Mouse (Mus musculus) lung, postnatal 0 days (tissue): ENCODE measurements around the gene 2700049A03Rik. TPM values are rescaled to one million over a fixed set of nuclear protein-coding genes. Genes with fewer than 3 reads are reported as not detected.

ENCODE experiments used
- ATAC-seq: fragments of 200-750 bp; cut with Nextera tagmentation; 2 replicates; pipeline ENCODE4 v1.8.0; 2017; ENCODE audit warnings: moderate library complexity
- DNase-seq: peaks from one replicate; pipeline ENCODE4 v3.0.0-alpha.2; 2016; ENCODE audit warnings: low spot score
- H3K27ac ChIP-seq: fragments of 300-500 bp; sonication (generic); 2 replicates; pipeline ENCODE4 v1.5.1; 2014; ENCODE audit warnings: antibody characterized with exemption, mild to moderate bottlenecking, low read length, mixed read lengths
- H3K27me3 ChIP-seq: fragments of 300-500 bp; sonication (generic); replicated peaks from 2 replicates; pipeline ENCODE4 v1.6.1; 2014; ENCODE audit warnings: low read length, mixed read lengths; ENCODE audit not compliant: insufficient read depth
- H3K36me3 ChIP-seq: fragments of 300-500 bp; sonication (generic); 2 replicates; pipeline ENCODE4 v1.6.1; 2014; ENCODE audit warnings: low read length, mixed read lengths; ENCODE audit not compliant: insufficient read depth
- H3K4me1 ChIP-seq: fragments of 300-500 bp; sonication (generic); 2 replicates; pipeline ENCODE4 v1.6.1; 2014; ENCODE audit warnings: antibody characterized with exemption, low read depth, low read length, mixed read lengths; ENCODE audit not compliant: insufficient read depth
- H3K4me2 ChIP-seq: fragments of 300-500 bp; sonication (generic); replicated peaks from 2 replicates; pipeline ENCODE4 v1.6.1; 2014; ENCODE audit warnings: low read depth, mild to moderate bottlenecking, low read length, moderate library complexity, mixed read lengths
- H3K4me3 ChIP-seq: fragments of 300-500 bp; sonication (generic); 2 replicates; pipeline ENCODE4 v1.5.1; 2014; ENCODE audit warnings: low read depth, low read length
- H3K9ac ChIP-seq: fragments of 300-500 bp; sonication (generic); replicated peaks from 2 replicates; pipeline ENCODE4 v1.6.1; 2014; ENCODE audit warnings: low read depth, mild to moderate bottlenecking
- H3K9me3 ChIP-seq: fragments of 300-500 bp; sonication (generic); 2 replicates; pipeline ENCODE4 v1.6.1; 2016; ENCODE audit warnings: low read length, mixed read lengths
- CTCF ChIP-seq: IDR thresholded peaks from 2 replicates; pipeline ENCODE4 v1.5.1; 2016; ENCODE audit warnings: antibody characterized with exemption, mild to moderate bottlenecking
- EP300 ChIP-seq: IDR thresholded peaks from 2 replicates; pipeline ENCODE4 v1.6.1; 2016; ENCODE audit warnings: antibody characterized with exemption, mild to moderate bottlenecking, control low read depth
- WGBS: fragments of 180-500 bp; shearing (Covaris S2); extraction: QIAGEN DNeasy Blood & Tissue Kit; methylation state at CpG from one replicate; pipeline ENCODE4 v1.1.7; 2014; 5-methylcytosine and 5-hydroxymethylcytosine counted together
- polyA plus RNA-seq: library from polyadenylated mRNA; unstranded; fragments of >200 nt; fragmentation: Nextera tagmentation; extraction: Ambion mirVana; gene quantifications from 2 replicates; pipeline ENCODE4 v1.2.1, GENCODE M21; 2015

The 2700049A03Rik gene
- polyA plus RNA-seq, 1 experiment from 2014 or later: 8.1 TPM

GRCm38 (mm10) chr12:71116411-71116810 lies 20.2 kb upstream of the 2700049A03Rik start:
- TF ChIP-seq EP300: no peak
- 79% methylated on average over 5 of the region's 5 CpGs for WGBS
- no peaks in the 10 kb centered on the region for H3K36me3 ChIP-seq

GRCm38 (mm10) chr12:71122731-71123130 lies 13.9 kb upstream of the 2700049A03Rik start:
- no peaks in the 10 kb centered on the region for H3K4me1 ChIP-seq
- no peak overlapping the region for H3K9ac ChIP-seq
- TF ChIP-seq CTCF: no peak
- DNase-seq (no peak), ATAC-seq (no peak)
- WGBS: 77% methylated on average over 10 of the region's 10 CpGs
- H3K27ac ChIP-seq: no peak overlapping the region
- H3K27me3 ChIP-seq: no peaks in the 10 kb centered on the region
- H3K4me2 ChIP-seq: no peak overlapping the region
- no peak overlapping the region for H3K4me3 ChIP-seq
- peaks cover 4% of the 10 kb centered on the region; the same call in 1 of the 2 replicates for H3K36me3 ChIP-seq
- H3K9me3 ChIP-seq: no peaks in the 10 kb centered on the region

More at GRCm38 (mm10) chr12:71116411-71116810, 20.2 kb upstream of the 2700049A03Rik start:
- Histone ChIP-seq H3K27me3 (no peaks in the 10 kb centered on the region), H3K9ac (no peak overlapping the region), H3K27ac (no peak overlapping the region), H3K9me3 (no peaks in the 10 kb centered on the region), H3K4me3 (no peak overlapping the region), H3K4me1 (no peaks in the 10 kb centered on the region; the same call in 1 of the 2 replicates), H3K4me2 (no peak overlapping the region)
- DNase-seq (no peak), ATAC-seq (no peak)

- 87% methylated on average over 9 of the region's 9 CpGs for WGBS
- no peaks in the 10 kb centered on the region for H3K9me3 ChIP-seq
- H3K4me1 ChIP-seq: no peaks in the 10 kb centered on the region
- TF ChIP-seq CTCF: no peak
- TF ChIP-seq EP300: no peak
- peaks cover 4% of the 10 kb centered on the region; the same call in 1 of the 2 replicates for H3K36me3 ChIP-seq
- no peak for ATAC-seq
- no peaks in the 10 kb centered on the region for H3K27me3 ChIP-seq
- no peak overlapping the region for H3K9ac ChIP-seq
- no peak overlapping the region for H3K4me3 ChIP-seq
- H3K4me2 ChIP-seq: no peak overlapping the region
- no peak for DNase-seq
- H3K27ac ChIP-seq: no peak overlapping the region
Measured at GRCm38 (mm10) chr12:71123286-71123685, 13.4 kb upstream of the 2700049A03Rik start.

DNA sequence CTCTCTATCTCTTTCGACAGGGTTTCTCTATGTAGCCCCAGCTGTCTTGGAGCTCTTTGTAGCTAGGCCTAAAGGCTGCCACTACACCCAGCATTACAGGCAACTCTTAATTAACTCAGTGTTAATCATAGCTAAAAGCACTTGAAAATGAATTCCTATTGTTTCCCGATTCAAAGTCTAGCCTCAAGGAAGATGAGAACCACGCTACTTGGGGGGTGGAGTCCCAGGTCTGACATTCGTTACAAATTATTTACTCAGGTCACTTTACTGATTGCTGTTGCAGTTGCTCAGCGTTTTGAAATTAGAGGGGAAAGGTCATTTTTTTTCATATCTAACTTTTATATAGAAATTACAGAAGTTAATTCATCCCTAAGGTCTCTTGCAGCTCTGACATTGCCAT lies 1.1 kb upstream of the 2700049A03Rik start:
- peak overlapping the region; percentile 80; the same call in 1 of the 2 replicates for H3K4me3 ChIP-seq
- no peaks in the 10 kb centered on the region; the same call in 1 of the 2 replicates for H3K36me3 ChIP-seq
- peak overlapping the region; percentile 89; the same call in 1 of the 2 replicates for H3K9ac ChIP-seq
- no peaks in the 10 kb centered on the region for H3K27me3 ChIP-seq
- TF ChIP-seq EP300 (no peak), CTCF (no peak)
- H3K4me1 ChIP-seq: peaks cover 3% of the 10 kb centered on the region; the same call in 1 of the 2 replicates
- H3K9me3 ChIP-seq: no peaks in the 10 kb centered on the region
- no peak for DNase-seq
- WGBS: 15% methylated on average over 5 of the region's 5 CpGs
- H3K27ac ChIP-seq: no peak overlapping the region
- H3K4me2 ChIP-seq: peak overlapping the region; percentile 97
- ATAC-seq: no peak

DNA sequence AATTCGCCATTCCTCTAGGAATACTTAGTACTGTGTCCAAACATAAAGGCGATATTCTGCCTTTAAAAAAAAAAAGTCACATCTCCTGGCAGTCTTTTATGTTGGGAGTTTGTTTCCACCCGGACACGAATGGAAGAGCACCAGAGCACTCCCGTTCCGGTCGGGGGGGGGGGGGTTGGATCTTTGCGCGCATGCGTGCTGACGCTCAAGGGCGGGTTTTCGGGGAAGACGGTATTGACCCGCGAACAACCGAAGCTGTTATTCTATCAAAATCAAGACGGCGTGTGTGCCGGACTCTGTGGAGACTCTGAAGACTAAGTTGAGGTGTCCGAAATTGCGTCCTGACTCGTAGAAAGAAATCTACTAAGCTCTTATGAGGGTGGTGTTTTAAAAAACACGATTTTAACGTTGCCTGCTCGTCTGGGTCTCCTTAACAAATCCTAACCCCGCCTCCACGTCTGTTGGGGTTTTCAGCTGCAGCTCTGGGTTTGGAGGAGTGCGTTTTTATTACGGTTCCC lies 385 bp downstream of the 2700049A03Rik start:
- Histone ChIP-seq H3K9me3 (no peaks in the 10 kb centered on the region), H3K27ac (peak overlapping the region; percentile 76), H3K4me1 (peaks cover 3% of the 10 kb centered on the region; the same call in 1 of the 2 replicates), H3K36me3 (peaks cover 5% of the 10 kb centered on the region; the same call in 1 of the 2 replicates), H3K9ac (peak overlapping the region; percentile 89), H3K4me2 (peak overlapping the region; percentile 97), H3K27me3 (no peaks in the 10 kb centered on the region), H3K4me3 (peak overlapping the region; percentile 80)
- ATAC-seq (peak; percentile 86), DNase-seq (peak; percentile 91)
- peak; percentile 58; the same call in 1 of the 2 replicates for TF ChIP-seq EP300
- TF ChIP-seq CTCF: no peak
- WGBS: under 1% methylated on average over 30 of the region's 30 CpGs

GRCm38 (mm10) chr12:71137686-71138085 lies 1.0 kb downstream of the 2700049A03Rik start:
- ATAC-seq (no peak), DNase-seq (peak; percentile 8)
- TF ChIP-seq EP300 (no peak), CTCF (no peak)
- Histone ChIP-seq H3K4me3 (peak overlapping the region; percentile 80), H3K27ac (no peak overlapping the region), H3K9me3 (no peaks in the 10 kb centered on the region), H3K4me1 (peaks cover 3% of the 10 kb centered on the region; the same call in 1 of the 2 replicates), H3K27me3 (no peaks in the 10 kb centered on the region), H3K9ac (peak overlapping the region; percentile 89), H3K4me2 (peak overlapping the region; percentile 97), H3K36me3 (peaks cover 5% of the 10 kb centered on the region; the same call in 1 of the 2 replicates)
- 2% methylated on average over 11 of the region's 11 CpGs for WGBS
